Mouse (Mus musculus) limb, embryonic 10.5 days (tissue): Measurements from ENCODE around the gene Zbtb24. TPM values are rescaled to one million over a fixed set of nuclear protein-coding genes. Genes with fewer than 3 reads are reported as not detected.
A peak's percentile ranks its signal among the peaks of the same experiment; 100 is the strongest.
"Not testable (repeated sequence)": the region's sequence is repeated elsewhere in the genome, so short reads cannot be mapped to it uniquely, and the experiment has no call there.

Source experiments
- DNase-seq: peaks from one replicate; pipeline ENCODE4 v3.0.0-alpha.2; 2017; ENCODE audit warnings: low spot score
- H3K27ac ChIP-seq: fragments of 300-500 bp; sonication (generic); 2 replicates; pipeline ENCODE4 v1.5.1; 2016; ENCODE audit warnings: mild to moderate bottlenecking
- H3K27me3 ChIP-seq: fragments of 300-500 bp; sonication (generic); 2 replicates; pipeline ENCODE4 v1.6.1; 2016; ENCODE audit warnings: low read depth, mild to moderate bottlenecking; ENCODE audit not compliant: poor library complexity, severe bottlenecking
- H3K36me3 ChIP-seq: fragments of 300-500 bp; sonication (generic); 2 replicates; pipeline ENCODE4 v1.6.1; 2016; ENCODE audit warnings: mild to moderate bottlenecking, moderate library complexity
- H3K4me1 ChIP-seq: fragments of 300-500 bp; sonication (generic); 2 replicates; pipeline ENCODE4 v1.6.1; 2016
- H3K4me3 ChIP-seq: fragments of 300-500 bp; sonication (generic); 2 replicates; pipeline ENCODE4 v1.5.1; 2016; ENCODE audit warnings: mild to moderate bottlenecking, moderate library complexity
- H3K9me3 ChIP-seq: fragments of 300-500 bp; sonication (generic); replicated peaks from 2 replicates; pipeline ENCODE4 v1.6.1; 2016; ENCODE audit warnings: mild to moderate bottlenecking
- WGBS: fragments of 180-500 bp; shearing (Covaris S2); methylation state at CpG from one replicate; pipeline ENCODE4 v1.1.7; 2016; 5-methylcytosine and 5-hydroxymethylcytosine counted together
- polyA plus RNA-seq: library from polyadenylated mRNA; unstranded; fragments of >200 nt; fragmentation: Nextera tagmentation; extraction: Ambion mirVana; gene quantifications from 2 replicates; pipeline ENCODE4 v1.2.1, GENCODE M21; 2016

Zbtb24 gene
- polyA plus RNA-seq: 17.2 and 21.5 TPM in 2 replicates

- 0% methylated on average over 49 of the region's 49 CpGs for WGBS
- peak; percentile 98 for DNase-seq
These were observed at the start of gene Zbtb24 for GRCm38 (mm10) chr10:41450137-41450670. Gene Zbtb24 (plus strand): TSS chr10:41450383.

GRCm38 (mm10) chr10:41401097-41401496 lies 49.1 kb upstream of the Zbtb24 start:
- H3K27ac ChIP-seq: no peak overlapping the region
- WGBS: 87% methylated on average over 3 of the region's 3 CpGs
- no peaks in the 10 kb centered on the region for H3K27me3 ChIP-seq
- H3K9me3 ChIP-seq: no peaks in the 10 kb centered on the region
- DNase-seq: no peak
- no peak overlapping the region for H3K4me3 ChIP-seq
- H3K36me3 ChIP-seq: no peaks in the 10 kb centered on the region
- H3K4me1 ChIP-seq: no peaks in the 10 kb centered on the region

More at GRCm38 (mm10) chr10:41450137-41450670, at the start of gene Zbtb24:
- no peaks in the 10 kb centered on the region for H3K9me3 ChIP-seq
- peaks cover 13% of the 10 kb centered on the region for H3K4me1 ChIP-seq
- no peaks in the 10 kb centered on the region for H3K27me3 ChIP-seq
- peak within 1 kb of the TSS; percentile 94 for H3K4me3 ChIP-seq
- H3K36me3 ChIP-seq: peaks cover 25% of the 10 kb centered on the region
- peak within 1 kb of the TSS; percentile 86 for H3K27ac ChIP-seq

GRCm38 (mm10) chr10:41403364-41403763 lies 46.8 kb upstream of the Zbtb24 start:
- H3K4me3 ChIP-seq: no peak overlapping the region
- no peaks in the 10 kb centered on the region for H3K9me3 ChIP-seq
- H3K36me3 ChIP-seq: no peaks in the 10 kb centered on the region
- H3K27ac ChIP-seq: no peak overlapping the region
- no peaks in the 10 kb centered on the region for H3K27me3 ChIP-seq
- no peak for DNase-seq
- WGBS: 77% methylated on average over 2 of the region's 2 CpGs
- no peaks in the 10 kb centered on the region for H3K4me1 ChIP-seq

GRCm38 (mm10) chr10:41403893-41404612 lies 46.1 kb upstream of the Zbtb24 start:
- WGBS: 40% methylated on average over 3 of the region's 3 CpGs
- no peak for DNase-seq
- Histone ChIP-seq H3K36me3 (no peaks in the 10 kb centered on the region), H3K27me3 (no peaks in the 10 kb centered on the region), H3K27ac (no peak overlapping the region), H3K4me3 (no peak overlapping the region), H3K9me3 (no peaks in the 10 kb centered on the region), H3K4me1 (no peaks in the 10 kb centered on the region)

GRCm38 (mm10) chr10:41410176-41410575 lies 40.0 kb upstream of the Zbtb24 start:
- H3K4me1 ChIP-seq, H3K36me3 ChIP-seq, H3K27me3 ChIP-seq, H3K4me3 ChIP-seq, DNase-seq, H3K27ac ChIP-seq, H3K9me3 ChIP-seq: not testable (repeated sequence)
- 94% methylated on average over 4 of the region's 4 CpGs for WGBS

- WGBS: 98% methylated on average over 1 of the region's 1 CpGs
- not testable (repeated sequence) for H3K4me3 ChIP-seq, H3K9me3 ChIP-seq, H3K36me3 ChIP-seq, H3K4me1 ChIP-seq, H3K27ac ChIP-seq, DNase-seq, H3K27me3 ChIP-seq
These were observed 39.4 kb upstream of the Zbtb24 start for GRCm38 (mm10) chr10:41410821-41411220.

- 84% methylated on average over 1 of the region's 1 CpGs for WGBS
- not testable (repeated sequence) for H3K9me3 ChIP-seq, H3K27ac ChIP-seq, H3K4me3 ChIP-seq, DNase-seq, H3K27me3 ChIP-seq, H3K4me1 ChIP-seq, H3K36me3 ChIP-seq
These were observed 36.7 kb upstream of the Zbtb24 start for GRCm38 (mm10) chr10:41413471-41413870.

- 95% methylated on average over 2 of the region's 2 CpGs for whole genome bisulfite sequencing
- not testable (repeated sequence) for H3K36me3 ChIP-seq, H3K4me1 ChIP-seq, H3K27me3 ChIP-seq, H3K9me3 ChIP-seq, H3K27ac ChIP-seq, H3K4me3 ChIP-seq, DNase-seq
These were observed 34.8 kb upstream of the Zbtb24 start for GRCm38 (mm10) chr10:41415368-41415767.

- Histone ChIP-seq H3K4me3 (no peak overlapping the region), H3K27ac (no peak overlapping the region), H3K9me3 (no peaks in the 10 kb centered on the region), H3K4me1 (no peaks in the 10 kb centered on the region), H3K27me3 (no peaks in the 10 kb centered on the region), H3K36me3 (no peaks in the 10 kb centered on the region)
- no peak for DNase-seq
- WGBS: 86% methylated on average over 9 of the region's 9 CpGs
These were observed 29.5 kb upstream of the Zbtb24 start for GRCm38 (mm10) chr10:41420496-41421200.

GRCm38 (mm10) chr10:41423681-41424080 lies 26.5 kb upstream of the Zbtb24 start:
- H3K27me3 ChIP-seq: no peaks in the 10 kb centered on the region
- no peak overlapping the region for H3K4me3 ChIP-seq
- no peaks in the 10 kb centered on the region for H3K36me3 ChIP-seq
- WGBS: 92% methylated on average over 2 of the region's 2 CpGs
- H3K4me1 ChIP-seq: no peaks in the 10 kb centered on the region
- no peak overlapping the region for H3K27ac ChIP-seq
- no peak for DNase-seq
- no peaks in the 10 kb centered on the region for H3K9me3 ChIP-seq

- no peaks in the 10 kb centered on the region for H3K27me3 ChIP-seq
- H3K9me3 ChIP-seq: no peaks in the 10 kb centered on the region
- no peaks in the 10 kb centered on the region for H3K4me1 ChIP-seq
- H3K36me3 ChIP-seq: no peaks in the 10 kb centered on the region
- DNase-seq: no peak
- 54% methylated on average over 6 of the region's 6 CpGs for WGBS
- no peak overlapping the region for H3K4me3 ChIP-seq
- H3K27ac ChIP-seq: no peak overlapping the region
These were observed 23.8 kb upstream of the Zbtb24 start for GRCm38 (mm10) chr10:41426368-41426767.

- WGBS: 27% methylated on average over 4 of the region's 4 CpGs
- Histone ChIP-seq H3K4me1 (no peaks in the 10 kb centered on the region), H3K27me3 (peaks cover 9% of the 10 kb centered on the region; the same call in 1 of the 2 replicates), H3K36me3 (no peaks in the 10 kb centered on the region), H3K27ac (no peak overlapping the region), H3K4me3 (no peak overlapping the region), H3K9me3 (no peaks in the 10 kb centered on the region)
- DNase-seq: peak; percentile 54
These were observed 15.6 kb upstream of the Zbtb24 start for GRCm38 (mm10) chr10:41434624-41435023.

- DNase-seq: no peak
- no peaks in the 10 kb centered on the region for H3K9me3 ChIP-seq
- peaks cover 9% of the 10 kb centered on the region; the same call in 1 of the 2 replicates for H3K27me3 ChIP-seq
- H3K4me3 ChIP-seq: no peak overlapping the region
- no peaks in the 10 kb centered on the region for H3K4me1 ChIP-seq
- H3K36me3 ChIP-seq: no peaks in the 10 kb centered on the region
- no peak overlapping the region for H3K27ac ChIP-seq
- 34% methylated on average over 3 of the region's 3 CpGs for WGBS
These were observed 15.0 kb upstream of the Zbtb24 start for GRCm38 (mm10) chr10:41435141-41435540.
